Mouse (Mus musculus): ENCODE measurements at regions not wholly inside any gene's neighbourhood (a gene's known extent, or its start where the extent isn't known, plus 50 kb on each side); places are given as distances from the start of the nearest gene placed in this dataset.
"Not testable (repeated sequence)": the region's sequence is repeated elsewhere in the genome, so short reads cannot be mapped to it uniquely, and the experiment has no call there.

DNA sequence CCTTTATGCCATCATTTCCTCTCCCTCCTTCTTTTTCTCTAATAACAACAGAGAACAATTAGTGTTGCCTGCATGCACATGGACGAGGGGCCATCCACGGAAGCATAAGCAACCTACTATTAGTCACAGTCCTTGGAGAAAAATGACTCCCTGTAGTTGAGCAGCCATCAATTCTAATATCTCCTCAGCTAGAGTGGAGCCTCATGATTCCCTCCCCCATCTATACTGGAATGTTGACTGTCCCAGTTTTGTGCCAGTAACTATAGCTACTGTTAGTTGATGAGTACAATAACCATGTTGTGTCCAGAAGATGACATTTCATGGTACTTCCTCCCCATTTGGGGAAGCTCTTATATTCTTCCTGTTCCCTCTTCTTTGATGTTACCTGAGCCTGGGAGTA is 64.3 kb upstream of the Rtn4 start:
- no peak for DNase-seq (ENCODE audit: low spot score)

DNA sequence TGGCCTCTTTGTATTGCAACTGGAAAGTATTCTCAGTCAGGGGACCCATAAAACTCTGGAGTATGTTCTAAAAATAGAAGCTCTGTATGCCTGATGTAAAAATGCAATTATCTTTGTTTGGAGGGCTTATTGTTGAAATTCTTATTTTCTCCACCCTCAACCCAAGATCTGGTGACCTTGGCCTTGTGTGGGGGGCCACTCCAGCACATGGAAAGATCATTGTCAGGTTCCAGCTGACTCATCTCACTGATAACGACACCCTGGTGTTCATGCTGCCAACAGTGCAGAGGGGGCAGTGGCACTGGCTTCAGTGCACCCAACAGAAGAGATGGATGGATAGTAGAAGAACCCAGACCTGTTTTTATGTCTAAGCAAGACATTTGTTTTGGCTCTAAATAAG is 60.3 kb upstream of the Rtn4 start:
- DNase-seq (ENCODE audit: low spot score) = no peak

DNA sequence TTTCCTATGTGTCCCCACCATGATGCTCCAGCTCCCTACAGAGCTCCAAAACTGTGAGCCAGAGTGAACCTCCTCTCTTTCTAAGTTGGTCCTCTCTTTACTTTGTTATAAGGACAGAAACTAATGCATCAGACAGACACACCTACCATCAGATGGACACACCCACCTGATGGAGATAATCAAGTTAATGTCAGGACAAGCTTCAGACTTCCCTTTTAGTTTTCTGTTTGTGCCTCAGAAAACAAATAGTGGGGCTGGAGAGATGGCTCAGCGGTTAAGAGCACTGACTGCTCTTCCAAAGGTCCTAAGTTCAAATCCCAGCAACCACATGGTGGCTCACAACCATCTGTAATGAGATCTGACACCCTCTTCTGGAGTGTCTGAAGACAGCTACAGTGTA is 59.5 kb upstream of the Rtn4 start:
- DNase-seq (ENCODE audit: low spot score) = not testable (repeated sequence)

DNA sequence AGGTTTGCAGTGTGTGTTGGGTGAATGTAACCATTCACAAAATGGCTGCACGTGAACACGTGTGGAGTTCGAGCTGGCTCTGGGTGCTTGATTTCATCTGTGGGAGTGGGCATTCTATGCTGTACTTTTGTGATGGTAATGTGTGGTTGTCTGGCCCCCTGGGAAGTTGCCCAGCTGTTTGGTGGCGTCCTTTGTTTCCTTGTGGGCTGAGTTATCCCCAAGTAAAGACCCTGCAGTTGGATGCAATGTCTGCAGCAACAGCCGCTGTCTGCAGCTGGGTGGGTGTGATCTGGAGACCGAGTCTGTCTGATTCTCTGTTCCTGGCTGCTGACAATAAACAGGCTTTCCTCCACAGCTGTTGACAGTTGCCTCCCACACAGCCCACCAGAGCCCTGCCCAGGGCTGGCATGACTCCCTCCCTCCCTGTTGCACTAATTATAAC is 56.0 kb upstream of the Rtn4 start:
- DNase-seq (ENCODE audit: low spot score) = no peak

DNA sequence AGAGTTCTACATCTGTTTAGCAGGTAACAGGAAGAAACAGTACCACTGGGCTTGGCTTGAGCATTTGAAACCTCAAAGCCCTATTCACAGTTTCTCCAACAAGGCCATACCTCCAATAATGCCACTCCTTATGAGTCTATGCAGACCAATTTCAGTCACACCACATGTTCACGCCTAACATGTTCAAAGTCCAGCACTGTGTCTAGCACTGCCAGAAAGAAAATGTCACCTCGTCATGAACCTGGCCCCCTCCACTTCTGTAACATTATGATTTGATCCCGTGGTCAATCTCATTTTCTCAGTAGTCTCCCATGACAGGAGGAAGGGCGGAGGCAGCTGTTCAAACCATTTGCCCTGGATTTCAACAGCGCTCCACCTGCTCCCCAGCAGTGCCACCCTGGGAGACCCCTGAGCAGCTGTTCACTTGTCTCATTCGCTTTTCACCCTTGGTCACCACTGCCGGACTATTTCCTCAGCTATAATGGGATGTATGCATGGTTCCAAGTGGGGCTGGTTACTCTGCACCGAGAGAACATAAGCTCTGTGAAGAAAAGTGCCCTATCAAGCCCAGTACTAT is 54.6 kb upstream of the Rtn4 start:
- DNase-seq (ENCODE audit: low spot score) = peak; percentile 22

DNA sequence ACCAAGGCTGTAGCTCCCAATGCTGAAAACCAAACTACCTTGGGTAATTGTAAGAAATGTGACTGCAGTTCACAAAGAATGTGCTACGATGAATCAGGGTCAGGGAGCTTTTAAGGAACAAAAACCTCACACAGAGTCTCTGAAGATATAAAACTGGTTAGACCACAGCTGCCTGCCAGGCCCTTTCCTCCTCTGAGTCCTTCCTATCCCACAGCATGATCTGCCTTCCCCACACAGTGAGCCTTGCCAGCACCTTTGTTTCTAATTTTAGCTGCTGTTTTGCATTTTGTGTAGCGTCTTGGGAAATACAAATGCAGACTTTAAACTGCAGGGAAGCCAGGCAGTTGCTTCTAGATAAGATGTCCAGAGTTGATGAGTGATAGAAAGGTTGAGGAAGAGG is 53.9 kb upstream of the Rtn4 start:
- DNase-seq (ENCODE audit: low spot score) = no peak
